Mouse (Mus musculus) liver, embryonic 13.5 days (tissue): Measurements from ENCODE around the gene Cdkn1c. TPM values are rescaled to one million over a fixed set of nuclear protein-coding genes. Genes with fewer than 3 reads are reported as not detected.
A peak's percentile ranks its signal among the peaks of the same experiment; 100 is the strongest.

Experiments used
- ATAC-seq: fragments of 200-750 bp; cut with Nextera tagmentation; 2 replicates; pipeline ENCODE4 v1.8.0; 2017; ENCODE audit warnings: low read depth, mild to moderate bottlenecking, moderate number of reproducible peaks, moderate library complexity
- DNase-seq: peaks from one replicate; pipeline ENCODE4 v3.0.0; 2022
- H3K27ac ChIP-seq: fragments of 300-500 bp; sonication (generic); 2 replicates; pipeline ENCODE4 v1.5.1; 2015; ENCODE audit warnings: moderate library complexity, mild to moderate bottlenecking, inconsistent platforms
- H3K27me3 ChIP-seq: fragments of 300-500 bp; sonication (generic); 2 replicates; pipeline ENCODE4 v1.6.1; 2015; ENCODE audit warnings: mild to moderate bottlenecking, inconsistent platforms
- H3K36me3 ChIP-seq: fragments of 300-500 bp; sonication (generic); 2 replicates; pipeline ENCODE4 v1.6.1; 2015; ENCODE audit warnings: mild to moderate bottlenecking, inconsistent platforms
- H3K4me1 ChIP-seq: fragments of 300-500 bp; sonication (generic); replicated peaks from 2 replicates; pipeline ENCODE4 v1.6.1; 2015; ENCODE audit warnings: inconsistent platforms
- H3K4me2 ChIP-seq: fragments of 300-500 bp; sonication (generic); 2 replicates; pipeline ENCODE4 v1.6.1; 2015; ENCODE audit warnings: inconsistent platforms, mild to moderate bottlenecking, moderate library complexity
- H3K4me3 ChIP-seq: fragments of 300-500 bp; sonication (generic); replicated peaks from 2 replicates; pipeline ENCODE4 v1.5.1; 2015; ENCODE audit warnings: mild to moderate bottlenecking, inconsistent platforms
- H3K9ac ChIP-seq: fragments of 300-500 bp; sonication (generic); 2 replicates; pipeline ENCODE4 v1.6.1; 2015; ENCODE audit warnings: mild to moderate bottlenecking, inconsistent platforms
- H3K9me3 ChIP-seq: fragments of 300-500 bp; sonication (generic); replicated peaks from 2 replicates; pipeline ENCODE4 v1.6.1; 2016; ENCODE audit warnings: inconsistent platforms
- WGBS: fragments of 180-500 bp; shearing (Covaris S2); methylation state at CpG from one replicate; pipeline ENCODE4 v1.1.7; 2015; ENCODE audit not compliant: insufficient replicate concordance; 5-methylcytosine and 5-hydroxymethylcytosine counted together
- polyA plus RNA-seq: library from polyadenylated mRNA; unstranded; fragments of >200 nt; fragmentation: Nextera tagmentation; extraction: Ambion mirVana; gene quantifications from 2 replicates; pipeline ENCODE4 v1.2.1, GENCODE M21; 2015

Cdkn1c gene
- polyA plus RNA-seq, 1 experiment from 2014 or later, result 178 TPM

DNA sequence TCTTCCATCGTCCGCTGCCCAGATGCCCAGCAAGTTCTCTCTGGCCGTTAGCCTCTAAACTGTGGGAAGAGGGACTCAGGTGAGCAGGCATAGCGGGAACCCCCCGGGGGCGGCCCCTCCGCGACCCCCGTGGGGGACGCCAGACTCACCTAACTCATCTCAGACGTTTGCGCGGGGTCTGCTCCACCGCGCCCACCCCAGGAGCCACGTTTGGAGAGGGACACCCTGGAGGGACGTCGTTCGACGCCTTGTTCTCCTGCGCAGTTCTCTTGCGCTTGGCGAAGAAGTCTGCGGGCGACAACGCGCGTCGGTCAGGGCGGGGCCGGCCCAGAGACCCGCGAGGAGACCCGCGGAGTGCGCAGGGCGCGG is 1.9 kb downstream of the Cdkn1c start:
- peaks cover 5% of the 10 kb centered on the region; the same call in 1 of the 2 replicates for H3K36me3 ChIP-seq
- H3K4me2 ChIP-seq, result peak overlapping the region; percentile 64
- WGBS, result 16% methylated on average over 38 of the region's 38 CpGs
- peaks cover 33% of the 10 kb centered on the region for H3K9me3 ChIP-seq
- peaks cover 76% of the 10 kb centered on the region for H3K27me3 ChIP-seq
- no peak overlapping the region for H3K27ac ChIP-seq
- DNase-seq, result no peak
- H3K9ac ChIP-seq, result peak overlapping the region; percentile 58
- peaks cover 25% of the 10 kb centered on the region for H3K4me1 ChIP-seq
- ATAC-seq, result no peak
- H3K4me3 ChIP-seq, result peak overlapping the region; percentile 54

GRCm38 (mm10) chr7:143447130-143447529 is 13.7 kb downstream of the Cdkn1c start:
- no peak for ATAC-seq
- DNase-seq, result no peak
- no peak overlapping the region for H3K4me3 ChIP-seq

DNA sequence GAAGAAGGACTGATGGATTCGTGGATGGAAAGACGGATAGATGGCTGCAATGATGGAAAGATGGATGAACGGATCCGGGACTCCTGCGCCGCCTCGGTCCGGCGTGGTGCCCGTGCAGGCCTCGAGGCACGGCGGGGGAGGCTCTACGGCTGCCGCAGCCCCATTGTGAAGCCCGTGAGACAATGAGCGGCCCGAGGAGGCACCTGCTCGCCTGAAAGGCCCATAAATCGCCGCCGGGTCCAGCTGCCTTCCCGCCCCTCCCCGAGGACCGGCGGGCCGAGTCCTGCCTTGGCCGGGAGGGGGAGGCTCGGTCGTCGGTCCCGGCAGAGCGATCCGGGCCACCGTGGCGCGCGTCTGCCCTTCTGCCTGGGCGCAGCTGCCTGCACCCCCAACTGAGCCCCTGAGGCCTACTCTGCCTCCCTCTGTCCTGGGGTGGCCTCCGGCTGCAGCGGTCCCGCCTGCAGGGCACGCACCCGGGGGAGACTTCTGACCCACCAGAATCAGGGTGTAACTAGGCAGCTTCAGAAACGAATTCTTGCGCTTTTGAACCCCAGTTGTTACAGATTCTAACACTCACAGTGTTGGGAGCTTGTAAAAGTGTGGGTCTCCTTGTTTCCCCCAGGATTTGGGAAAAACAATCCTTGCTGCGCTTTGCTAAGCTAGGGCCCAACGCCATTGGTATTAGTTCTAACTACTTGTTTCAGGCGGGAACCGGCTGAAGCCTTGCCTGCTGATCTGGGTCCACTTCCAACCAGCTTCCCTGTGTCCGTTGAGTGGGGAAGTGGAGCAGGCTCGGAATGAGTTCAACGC is 15.0 kb downstream of the Cdkn1c start:
- Histone ChIP-seq H3K9me3 (no peaks in the 10 kb centered on the region), H3K4me3 (peak overlapping the region; percentile 27), H3K4me1 (no peaks in the 10 kb centered on the region), H3K27ac (no peak overlapping the region), H3K27me3 (peaks cover 68% of the 10 kb centered on the region), H3K9ac (no peak overlapping the region), H3K4me2 (peak overlapping the region; percentile 52), H3K36me3 (no peaks in the 10 kb centered on the region)
- ATAC-seq (no peak), DNase-seq (no peak)
- WGBS, result 8% methylated on average over 53 of the region's 53 CpGs

More at GRCm38 (mm10) chr7:143447130-143447529, 13.7 kb downstream of the Cdkn1c start:
- WGBS, result 44% methylated on average over 2 of the region's 2 CpGs
- Histone ChIP-seq H3K4me1 (no peaks in the 10 kb centered on the region), H3K4me2 (no peak overlapping the region), H3K27ac (no peak overlapping the region), H3K27me3 (peaks cover 61% of the 10 kb centered on the region), H3K9ac (no peak overlapping the region), H3K36me3 (no peaks in the 10 kb centered on the region), H3K9me3 (no peaks in the 10 kb centered on the region)

DNA sequence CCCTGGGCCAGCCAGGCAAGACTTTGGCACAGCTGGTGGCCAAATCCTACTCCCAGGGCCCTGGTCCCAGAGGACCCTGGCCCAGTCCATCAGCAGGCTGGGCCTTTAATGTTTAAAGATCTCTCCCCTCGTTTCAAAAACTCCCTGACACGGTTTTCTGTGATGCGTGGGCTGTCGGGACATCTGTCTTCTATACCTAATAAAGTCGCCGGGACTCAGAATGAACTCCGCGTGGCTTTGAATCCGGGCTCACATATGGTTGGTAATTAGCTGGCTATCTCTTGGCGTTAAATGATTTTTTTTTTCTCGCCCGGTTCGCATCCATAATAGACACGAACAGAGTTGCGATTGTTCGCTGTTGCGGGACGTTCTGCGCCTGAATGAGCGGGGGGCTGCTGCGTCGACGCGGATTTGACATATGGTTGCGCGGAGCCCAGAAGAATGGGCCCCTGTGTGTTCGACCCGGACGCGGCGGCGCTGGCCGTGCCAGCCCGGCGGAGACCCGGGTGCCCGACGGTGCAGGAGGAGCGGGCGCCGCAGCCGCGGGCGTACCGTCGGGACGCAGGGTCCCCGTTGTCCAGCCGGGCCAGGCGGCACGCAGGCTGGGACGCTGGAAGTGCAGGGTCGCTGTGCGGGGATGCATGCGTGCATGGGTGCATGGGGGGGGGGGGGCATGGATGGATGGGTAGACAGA is 15.7 kb downstream of the Cdkn1c start:
- DNase-seq (no peak), ATAC-seq (no peak)
- 9% methylated on average over 55 of the region's 55 CpGs for WGBS
- Histone ChIP-seq H3K9ac (no peak overlapping the region), H3K27ac (no peak overlapping the region), H3K36me3 (no peaks in the 10 kb centered on the region), H3K4me1 (no peaks in the 10 kb centered on the region), H3K27me3 (peaks cover 75% of the 10 kb centered on the region), H3K4me2 (peak overlapping the region; percentile 52), H3K4me3 (peak overlapping the region; percentile 27), H3K9me3 (no peaks in the 10 kb centered on the region)

DNA sequence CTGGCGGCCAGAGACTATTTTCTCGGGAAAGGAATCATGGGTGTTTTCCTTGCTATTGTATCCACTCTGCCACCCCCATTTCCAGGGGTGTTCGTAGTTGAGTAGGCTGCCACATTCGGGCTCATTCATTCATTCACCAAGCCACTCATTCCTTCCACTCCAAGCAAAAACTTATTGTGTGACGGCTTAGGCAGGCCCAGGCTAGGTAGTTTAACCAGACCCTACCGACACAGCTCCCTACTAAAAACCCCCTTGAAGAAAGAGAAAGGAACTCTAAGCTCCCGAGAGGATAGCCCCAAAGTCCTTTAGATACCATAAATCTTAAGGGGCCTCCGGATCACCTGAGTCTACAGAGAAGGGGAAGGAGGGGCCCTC is 16.3 kb downstream of the Cdkn1c start:
- WGBS, result 32% methylated on average over 8 of the region's 8 CpGs
- ATAC-seq (no peak), DNase-seq (no peak)
- Histone ChIP-seq H3K36me3 (no peaks in the 10 kb centered on the region), H3K27ac (no peak overlapping the region), H3K4me1 (no peaks in the 10 kb centered on the region), H3K9me3 (no peaks in the 10 kb centered on the region), H3K27me3 (peaks cover 78% of the 10 kb centered on the region), H3K4me3 (no peak overlapping the region), H3K9ac (no peak overlapping the region), H3K4me2 (no peak overlapping the region)

DNA sequence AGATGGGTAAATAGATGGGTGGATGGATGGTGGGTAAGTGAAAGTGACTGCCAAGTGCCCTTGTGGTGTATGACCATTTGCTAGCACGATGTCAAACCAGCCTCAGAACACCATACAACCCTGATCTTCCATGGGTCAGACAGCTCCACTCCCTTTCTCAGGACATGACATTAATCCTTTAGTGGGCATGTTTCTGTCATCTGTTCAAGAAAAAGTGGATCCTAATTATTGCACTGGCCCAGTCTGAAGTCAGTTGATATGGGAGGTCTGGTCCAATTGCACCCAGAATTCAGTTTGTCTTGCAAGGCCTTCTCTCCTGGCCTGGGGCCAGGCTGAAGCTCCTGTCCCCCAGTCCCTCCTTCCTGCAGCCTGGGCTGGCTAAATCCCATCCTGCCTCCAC is 21.9 kb downstream of the Cdkn1c start:
- H3K27me3 ChIP-seq, result peaks cover 78% of the 10 kb centered on the region
- H3K4me1 ChIP-seq, result no peaks in the 10 kb centered on the region
- H3K36me3 ChIP-seq, result no peaks in the 10 kb centered on the region
- WGBS, result 55% methylated on average over 1 of the region's 1 CpGs
- H3K9ac ChIP-seq, result no peak overlapping the region
- no peak overlapping the region for H3K4me2 ChIP-seq
- no peaks in the 10 kb centered on the region for H3K9me3 ChIP-seq
- DNase-seq (no peak), ATAC-seq (no peak)
- no peak overlapping the region for H3K27ac ChIP-seq
- H3K4me3 ChIP-seq, result no peak overlapping the region

- Histone ChIP-seq H3K9ac (peak overlapping the region; percentile 47), H3K27me3 (peaks cover 75% of the 10 kb centered on the region), H3K27ac (no peak overlapping the region), H3K4me3 (peak overlapping the region; percentile 40), H3K36me3 (no peaks in the 10 kb centered on the region), H3K4me2 (peak overlapping the region; percentile 62), H3K4me1 (no peaks in the 10 kb centered on the region), H3K9me3 (no peaks in the 10 kb centered on the region)
- 5% methylated on average over 63 of the region's 63 CpGs for WGBS
- ATAC-seq, result peak; percentile 23; the same call in 1 of the 2 replicates
- DNase-seq, result no peak
Measured at GRCm38 (mm10) chr7:143437894-143438581, 22.8 kb downstream of the Cdkn1c start.

- 15% methylated on average over 18 of the region's 18 CpGs for WGBS
- no peak overlapping the region for H3K27ac ChIP-seq
- no peaks in the 10 kb centered on the region for H3K9me3 ChIP-seq
- peak; percentile 43; the same call in 1 of the 2 replicates for ATAC-seq
- peak overlapping the region; percentile 62 for H3K4me2 ChIP-seq
- peak overlapping the region; percentile 47 for H3K9ac ChIP-seq
- peaks cover 69% of the 10 kb centered on the region for H3K27me3 ChIP-seq
- H3K4me3 ChIP-seq, result peak overlapping the region; percentile 40
- H3K4me1 ChIP-seq, result no peaks in the 10 kb centered on the region
- no peaks in the 10 kb centered on the region for H3K36me3 ChIP-seq
- DNase-seq, result no peak
Measured at GRCm38 (mm10) chr7:143437231-143437893, 23.5 kb downstream of the Cdkn1c start.

DNA sequence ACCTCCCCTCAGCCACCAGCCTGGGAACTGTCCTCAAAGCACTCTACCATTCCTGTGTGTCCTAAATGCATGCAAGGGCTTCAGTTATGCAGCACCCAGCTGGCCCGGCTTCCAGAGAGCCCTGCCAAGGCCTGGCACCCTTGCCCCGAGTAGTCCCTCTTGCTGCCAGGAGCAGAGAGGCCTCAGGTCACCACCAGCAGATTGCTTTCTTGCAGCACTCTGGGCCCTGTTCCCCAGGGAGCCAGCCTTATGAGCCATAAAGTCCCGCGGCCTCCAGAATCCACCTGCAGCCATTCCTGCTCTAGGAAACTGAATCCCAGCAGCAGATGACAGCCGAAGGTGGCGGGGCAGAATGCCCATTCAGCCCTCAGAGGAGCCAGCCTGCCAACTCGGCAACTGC is 27.5 kb downstream of the Cdkn1c start:
- no peak for ATAC-seq
- Histone ChIP-seq H3K27me3 (peaks cover 41% of the 10 kb centered on the region), H3K36me3 (no peaks in the 10 kb centered on the region), H3K4me2 (no peak overlapping the region), H3K4me1 (no peaks in the 10 kb centered on the region), H3K27ac (no peak overlapping the region), H3K9me3 (no peaks in the 10 kb centered on the region), H3K9ac (no peak overlapping the region), H3K4me3 (no peak overlapping the region)
- 64% methylated on average over 7 of the region's 7 CpGs for WGBS
- no peak for DNase-seq

DNA sequence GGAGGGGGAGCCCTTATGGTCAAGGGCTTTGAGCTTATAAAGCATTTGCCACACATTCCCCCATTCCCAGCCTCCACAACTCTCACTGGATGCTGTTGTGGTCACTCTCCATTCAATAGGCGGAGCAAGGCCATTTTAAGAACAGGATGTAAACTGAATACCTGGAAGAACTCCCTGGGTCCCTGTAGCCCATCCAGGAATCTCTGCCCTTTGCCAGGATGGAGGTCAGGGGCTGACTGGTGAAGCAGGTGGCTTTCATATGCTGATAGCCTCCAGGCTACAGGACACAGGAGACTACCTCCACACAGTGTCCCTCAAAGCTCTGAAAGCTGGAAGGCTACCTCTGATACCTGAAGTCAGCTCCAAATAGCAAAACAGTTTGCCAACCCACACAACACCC is 28.2 kb downstream of the Cdkn1c start:
- 77% methylated on average over 1 of the region's 1 CpGs for WGBS
- Histone ChIP-seq H3K4me1 (no peaks in the 10 kb centered on the region), H3K9me3 (no peaks in the 10 kb centered on the region), H3K4me2 (no peak overlapping the region), H3K27me3 (peaks cover 34% of the 10 kb centered on the region), H3K4me3 (no peak overlapping the region), H3K9ac (no peak overlapping the region), H3K27ac (no peak overlapping the region), H3K36me3 (no peaks in the 10 kb centered on the region)
- no peak for DNase-seq
- no peak for ATAC-seq
